Mouse (Mus musculus) adrenal gland, adult (tissue): ENCODE results near the gene Prkag3.

Source experiments
- DNase-seq, 2 experiments: peaks; one replicate each; pipeline ENCODE4 v3.0.0; 2022 to 2023; ENCODE audit warnings: low spot score in 1 of 2; ENCODE audit not compliant: inconsistent age in 2 of 2

Prkag3 gene

GRCm38 (mm10) chr1:74770727-74771466 is 21.9 kb upstream of the Prkag3 start:
- DNase-seq: peak in 1 of 2 experiments; percentile 52

GRCm38 (mm10) chr1:74763081-74763480 is 14.1 kb upstream of the Prkag3 start:
- peak; percentile 75 to 87 for DNase-seq

- peak; percentile 47 to 84 for DNase-seq
Observed at GRCm38 (mm10) chr1:74759773-74760172, 10.8 kb upstream of the Prkag3 start.

- no peak for DNase-seq
Observed at GRCm38 (mm10) chr1:74754175-74754785, 5.3 kb upstream of the Prkag3 start.

GRCm38 (mm10) chr1:74753266-74753974 is 4.4 kb upstream of the Prkag3 start:
- no peak for DNase-seq

- no peak for DNase-seq
Observed at GRCm38 (mm10) chr1:74752833-74753232, 3.8 kb upstream of the Prkag3 start.

GRCm38 (mm10) chr1:74752150-74752549 is 3.1 kb upstream of the Prkag3 start:
- no peak for DNase-seq

- DNase-seq: peak in 1 of 2 experiments; percentile 28
Observed at GRCm38 (mm10) chr1:74750683-74751082, 1.7 kb upstream of the Prkag3 start.

GRCm38 (mm10) chr1:74749301-74749700 is 280 bp upstream of the Prkag3 start:
- DNase-seq: peak; percentile 57 to 74

- no peak for DNase-seq
Observed at GRCm38 (mm10) chr1:74747335-74747734, 1.7 kb downstream of the Prkag3 start.

GRCm38 (mm10) chr1:74740846-74741245 is 8.2 kb downstream of the Prkag3 start:
- DNase-seq: no peak

GRCm38 (mm10) chr1:74737500-74737899 is 11.5 kb downstream of the Prkag3 start:
- DNase-seq: no peak

- DNase-seq: no peak
Observed at GRCm38 (mm10) chr1:74736977-74737376, 12.0 kb downstream of the Prkag3 start.

GRCm38 (mm10) chr1:74728446-74728845 is 20.6 kb downstream of the Prkag3 start:
- DNase-seq: no peak

- no peak for DNase-seq
Observed at GRCm38 (mm10) chr1:74726674-74727073, 22.3 kb downstream of the Prkag3 start.

- DNase-seq: no peak
Observed at GRCm38 (mm10) chr1:74726114-74726513, 22.9 kb downstream of the Prkag3 start.

- no peak for DNase-seq
Observed at GRCm38 (mm10) chr1:74723748-74724147, 25.3 kb downstream of the Prkag3 start.

GRCm38 (mm10) chr1:74721657-74722056 is 27.4 kb downstream of the Prkag3 start:
- DNase-seq: no peak

- no peak for DNase-seq
Observed at GRCm38 (mm10) chr1:74719281-74719680, 29.7 kb downstream of the Prkag3 start.

GRCm38 (mm10) chr1:74718113-74718512 is 30.9 kb downstream of the Prkag3 start:
- DNase-seq: no peak

GRCm38 (mm10) chr1:74715886-74716285 is 33.1 kb downstream of the Prkag3 start:
- no peak for DNase-seq

GRCm38 (mm10) chr1:74715468-74715867 is 33.6 kb downstream of the Prkag3 start:
- DNase-seq: no peak
